Mouse (Mus musculus) megakaryocyte-erythroid progenitor cell, adult 5 weeks (primary cell): ENCODE measurements around the gene Psma7. TPM values are rescaled to one million over a fixed set of nuclear protein-coding genes. Genes with fewer than 3 reads are reported as not detected.

ENCODE experiments used
- polyA plus RNA-seq: library from polyadenylated mRNA; stranded (reverse); fragments of >175 nt; gene quantifications from 2 replicates; pipeline ENCODE4 v1.2.3, GENCODE M21; 2012

Psma7 gene
- 90.5 and 100 TPM in 2 replicates for polyA plus RNA-seq

GRCm38 (mm10) chr2:180042256-180042857 is at the start of gene Psma7, which contains the start of gene Ss18l1:
Gene Psma7 (minus strand): TSS chr2:180042433.
Gene Ss18l1 (plus strand): TSS chr2:180042509.

DNA sequence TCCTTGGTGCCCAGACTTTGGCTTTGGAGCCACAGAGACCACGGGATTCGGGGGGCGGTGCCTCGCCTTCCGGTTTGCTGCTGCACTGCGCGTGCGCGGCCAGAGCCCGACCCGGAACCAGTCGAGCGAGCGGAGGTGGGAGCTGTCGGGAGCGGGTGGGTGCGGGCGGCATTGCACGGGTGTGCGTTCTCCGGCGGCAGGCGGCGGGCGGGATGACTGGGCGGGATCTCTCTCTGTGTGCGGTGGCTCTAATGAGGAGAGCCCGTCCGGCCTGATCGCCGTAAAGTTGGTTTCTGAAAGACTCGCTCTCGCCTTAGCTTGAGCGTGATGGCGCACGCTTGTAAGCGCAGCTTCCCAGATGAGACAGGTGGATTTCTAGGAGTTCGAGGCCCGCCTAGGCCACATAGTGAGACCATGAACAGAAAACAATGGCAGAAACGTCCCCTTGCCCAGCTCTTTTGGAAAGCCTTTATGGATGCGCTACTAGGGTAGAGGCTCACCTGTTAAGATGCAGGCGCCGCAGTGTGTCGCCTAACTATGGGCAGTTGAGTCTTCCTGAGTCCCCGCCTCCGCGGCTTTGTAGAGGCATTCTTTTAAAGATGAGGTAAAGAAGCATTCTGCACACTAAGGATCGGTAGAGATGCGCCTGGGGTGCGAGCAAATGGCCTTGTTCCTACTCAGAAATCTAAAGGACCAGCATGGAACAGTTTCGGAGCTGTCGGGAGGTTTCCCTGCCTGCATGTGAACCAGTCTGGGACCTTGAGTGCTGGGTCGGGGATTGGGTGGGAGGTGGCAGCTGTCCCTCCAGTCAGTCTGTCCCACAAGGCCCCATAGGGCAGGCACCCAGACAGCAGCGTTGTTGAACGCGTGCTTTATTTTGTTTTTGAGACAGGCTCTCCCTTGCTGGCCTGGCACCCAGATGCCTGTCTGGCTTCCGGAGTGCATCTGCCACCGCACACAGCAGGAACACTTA is 28.5 kb upstream of the Psma7 start, which contains the start of gene Mtg2:
Gene Mtg2 (plus strand): TSS at position 108 of the 973 bp plus-strand sequence.

DNA sequence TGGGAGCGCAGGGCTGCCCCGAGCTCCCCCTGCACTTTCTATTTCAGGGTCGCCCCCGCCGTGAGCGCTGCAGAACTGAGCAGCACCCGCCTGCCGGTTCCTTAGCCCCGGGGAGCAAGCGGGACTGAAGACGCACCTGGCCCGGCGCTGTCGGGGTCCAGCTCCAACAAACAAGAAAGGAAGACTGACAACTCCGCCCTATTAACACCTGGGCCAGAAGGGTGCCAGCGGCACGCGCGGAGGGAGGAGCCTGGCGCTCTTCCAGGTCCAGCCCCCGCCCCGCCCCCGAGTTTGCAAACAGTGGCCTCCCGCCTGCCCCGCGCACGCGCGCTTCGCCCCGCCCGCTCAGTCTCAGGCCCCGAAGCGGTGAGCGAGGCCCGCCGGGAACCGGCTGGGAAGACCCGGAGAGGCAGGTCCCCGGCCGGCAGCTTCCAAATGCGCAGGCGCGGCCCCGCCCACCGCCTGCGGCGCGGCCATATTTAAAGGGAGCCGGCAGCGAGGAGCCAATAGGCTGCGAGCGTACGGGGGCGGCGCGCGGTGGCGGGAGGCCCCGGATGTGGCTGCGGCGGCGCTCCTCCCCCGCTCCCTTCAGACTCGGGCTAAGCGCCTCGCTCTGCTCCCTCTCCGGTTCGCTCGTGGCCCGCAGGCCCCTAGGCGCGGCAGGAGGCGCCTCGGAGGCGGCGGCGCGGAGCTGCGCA is 17.7 kb downstream of the Psma7 start, which contains the start of gene Lsm14b:
Gene Lsm14b (plus strand): TSS at position 587 of the 698 bp plus-strand sequence.

Other genes with a start within 250 kb of the Psma7 start
- gene Taf4, start 65.8 kb downstream of the Psma7 start, polyA plus RNA-seq = 25.5 and 31.6 TPM in 2 replicates
- gene Lsm14b, start 17.4 kb downstream of the Psma7 start, polyA plus RNA-seq = 29.2 and 30.7 TPM in 2 replicates
- gene Ss18l1, start 76 bp upstream of the Psma7 start, polyA plus RNA-seq = 3.4 and 3.9 TPM in 2 replicates
- 12.5 and 12.8 TPM in 2 replicates for gene Mtg2, start 28.2 kb upstream of the Psma7 start, polyA plus RNA-seq
- gene Hrh3, start 62.1 kb upstream of the Psma7 start, polyA plus RNA-seq = 0.04 TPM in 1 of 2 replicates, not detected in the other
- gene Osbpl2, start 76.9 kb upstream of the Psma7 start, polyA plus RNA-seq = 18.8 and 19.5 TPM in 2 replicates
- 429 and 438 TPM in 2 replicates for gene Adrm1, start 129.1 kb upstream of the Psma7 start, polyA plus RNA-seq
- gene Lama5, start 183.4 kb upstream of the Psma7 start, polyA plus RNA-seq = 0.58 and 0.77 TPM in 2 replicates
- 1,634 and 1,788 TPM in 2 replicates for gene Rps21, start 214.9 kb upstream of the Psma7 start, polyA plus RNA-seq
- 29.0 and 34.9 TPM in 2 replicates for gene Cables2, start 231.1 kb upstream of the Psma7 start, polyA plus RNA-seq
- not detected in 2 replicates for gene Rbbp8nl, start 247.4 kb upstream of the Psma7 start, polyA plus RNA-seq